Mouse (Mus musculus) C3H10T1/2 (cell line): Measurements from ENCODE around the gene Sec14l1. TPM values are rescaled to one million over a fixed set of nuclear protein-coding genes. Genes with fewer than 3 reads are reported as not detected.

Experiments used
- polyA plus RNA-seq, 2 experiments: library from polyadenylated mRNA; unstranded; fragments of >200 nt; fragmentation: generic; extraction: Trizol; gene quantifications; one replicate each; pipeline ENCODE4 v1.2.1; 2012; ENCODE audit warnings: missing spikeins in 2 of 2

Gene Sec14l1
- 10 to 100 TPM; 28.4 to 69.1 TPM for polyA plus RNA-seq

DNA sequence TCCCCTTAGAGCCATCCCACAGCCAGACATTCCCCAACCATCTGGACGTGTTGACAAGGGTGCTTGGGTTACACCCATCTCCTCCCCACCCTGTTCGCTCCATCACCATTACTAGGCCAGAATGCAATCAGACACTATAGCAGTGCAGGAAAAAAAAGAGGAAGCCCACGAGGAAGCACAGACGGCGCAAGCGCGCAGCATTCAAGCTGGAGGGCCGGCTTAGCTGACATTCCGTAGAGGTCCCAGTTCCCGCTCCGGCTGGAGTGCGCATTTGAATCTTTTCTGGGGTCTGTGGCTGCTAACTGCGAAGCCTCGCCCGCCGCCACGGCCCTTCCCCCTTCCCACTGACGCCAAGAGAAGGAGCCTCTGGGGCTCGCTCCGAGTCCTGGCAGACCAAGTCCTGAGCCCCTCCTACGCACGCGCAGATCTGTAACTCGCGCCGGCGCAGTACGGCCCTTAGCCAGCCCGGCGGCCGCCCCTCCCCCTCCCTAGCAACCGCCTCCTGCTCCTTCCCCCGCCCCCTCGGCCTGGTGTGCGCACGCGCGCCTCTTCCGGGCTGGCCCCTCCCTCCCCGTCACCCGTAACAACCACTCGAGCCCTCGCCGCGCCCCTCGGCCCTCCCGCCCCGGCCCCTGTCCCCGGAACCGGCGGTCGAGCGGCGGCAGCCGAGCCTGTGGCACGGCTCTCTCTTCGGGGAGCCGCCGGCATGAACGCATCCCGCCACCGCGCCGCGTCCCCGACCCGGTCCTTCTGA is at the start of gene Sec14l1:
Gene Sec14l1, plus strand, starts transcription at position 577 of the 754 bp plus-strand sequence.

DNA sequence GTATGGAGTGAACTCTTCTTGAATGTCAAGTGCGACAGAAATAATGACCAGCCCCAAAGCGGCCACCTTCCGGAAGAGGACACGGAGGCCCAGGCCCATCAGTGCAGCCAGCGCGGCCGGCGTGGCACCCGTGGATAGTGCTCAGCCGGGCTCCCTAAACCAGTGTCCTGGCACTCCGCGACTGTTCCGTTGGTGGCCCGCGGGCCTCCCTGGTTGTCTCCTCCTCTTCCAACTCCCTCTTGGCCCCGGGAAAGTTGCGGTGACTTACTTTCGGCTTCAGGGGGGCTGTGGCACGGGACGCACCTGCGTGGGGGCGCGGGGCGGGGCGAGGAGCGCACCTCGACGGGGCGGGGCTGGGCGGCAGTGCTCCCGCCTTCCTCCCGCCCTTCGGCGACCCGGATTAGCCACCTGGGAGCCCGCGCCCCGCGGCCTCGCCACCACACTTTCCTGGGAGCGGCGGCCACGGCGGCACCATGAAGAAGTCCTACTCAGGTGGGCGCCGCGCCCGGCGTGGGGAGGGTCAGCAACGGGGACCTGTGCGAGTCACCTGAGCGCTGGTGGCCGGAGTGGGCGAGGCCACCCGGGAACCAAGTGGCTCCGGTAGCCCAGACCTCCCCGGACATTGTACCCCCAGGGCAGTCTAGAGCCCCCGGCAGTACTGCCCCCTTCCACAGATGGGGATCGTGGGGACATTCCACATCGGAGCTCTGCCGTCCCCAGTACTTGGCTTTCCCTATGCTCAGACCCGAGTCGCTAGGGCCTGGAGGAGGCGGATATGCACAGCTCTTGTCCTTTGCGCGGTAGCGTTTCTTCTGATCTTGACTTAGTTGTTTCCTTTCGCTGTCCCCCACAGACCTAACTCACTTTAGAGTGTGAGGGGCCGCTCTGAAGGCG is 84.6 kb downstream of the Sec14l1 start, which contains the start of gene Sept9:
Gene Sept9, plus strand, starts transcription at position 380 of the 894 bp plus-strand sequence.

Other genes starting within 250 kb of the Sec14l1 start
- not detected for gene Mgat5b, start 196.3 kb upstream of the Sec14l1 start, polyA plus RNA-seq
- 100 to 1,000 TPM; 104 to 214 TPM for gene Sept9, start 84.5 kb downstream of the Sec14l1 start, polyA plus RNA-seq